Comparison of ENCODE assay signal across 22 mouse cellular contexts in genomic region chr14:34588005-34588404, GRCm38 (mm10). TPM values are rescaled to one million over a fixed set of nuclear protein-coding genes. Genes with fewer than 3 reads are reported as not detected.
DNase-seq lines count a peak whose midpoint lies in the region; ATAC-seq and TF ChIP-seq lines count a peak whose summit lies in the region.
"Had no signal": no experiment of that assay in that cellular context is flagged by ENCODE, and none has a peak within 500 bp of the region (broad histone marks: within the 10 kb centered on the region; RNA-seq: fewer than 3 reads in every experiment).

No protein-coding gene starts in this region.

- no peak for DNase-seq in heart, adult 9 months (ENCODE audit: low spot score in 2 of 2)
- DNase-seq in liver, adult 2 months (ENCODE audit: extremely low read depth, low read depth, low spot score): peak; percentile 92
- no peak for DNase-seq in liver, postnatal 0 days
- no peak for DNase-seq in limb, embryonic 10.5 days (ENCODE audit: low spot score)
- no peak for DNase-seq in right cerebral cortex, postnatal 4 days
- no peak for DNase-seq in left cerebral cortex, postnatal 10 days (ENCODE audit: extremely low spot score in 1 of 2, low spot score in 2 of 2)
- DNase-seq: cerebellum, adult 11-12 months; left cerebral cortex, postnatal 4 days; lung, postnatal 10 days; thymus, postnatal 25 days had no signal

- no peaks in the 10 kb centered on the region for H3K79me2 ChIP-seq in liver, adult 2 months (ENCODE audit: control insufficient read depth, insufficient read depth, low read length)

- H3K27ac ChIP-seq in heart, embryonic 13.5 days (replicated peaks): peak overlapping the region; percentile 96
- peak overlapping the region; percentile 52 for H3K27ac ChIP-seq in liver, adult 2 months (replicated peaks; ENCODE audit: insufficient read depth, low read depth, low read length)
- no peak overlapping the region for H3K27ac ChIP-seq in liver, postnatal 0 days (ENCODE audit: low read depth)
- 0 out of 2 replicates have a peak overlapping the region, but pooled peaks have one; percentile 15 for H3K27ac ChIP-seq in limb, embryonic 10.5 days
- H3K27ac ChIP-seq: embryonic facial prominence, embryonic 13.5 days; hindbrain, embryonic 12.5 days; liver, embryonic 14.5 days; stomach, embryonic 15.5 days had no signal

- H3K4me2 ChIP-seq in heart, embryonic 13.5 days: peak overlapping the region; percentile 81
- H3K4me2 ChIP-seq in liver, postnatal 0 days (ENCODE audit: low read depth, low read length): no peak overlapping the region
- H3K4me2 ChIP-seq: embryonic facial prominence, embryonic 13.5 days; hindbrain, embryonic 12.5 days; stomach, embryonic 15.5 days had no signal

- intact Hi-C loops in left cerebral cortex, postnatal 10 days (cut with DNase I): no loop called here

- peaks cover 76% of the 10 kb centered on the region for H3K4me1 ChIP-seq in heart, embryonic 13.5 days
- H3K4me1 ChIP-seq in liver, adult 2 months (ENCODE audit: control insufficient read depth, insufficient read depth, low read length): peaks cover 23% of the 10 kb centered on the region
- H3K4me1 ChIP-seq in liver, postnatal 0 days (ENCODE audit: insufficient read depth): peaks cover 3% of the 10 kb centered on the region; the same call in 1 of the 2 replicates
- H3K4me1 ChIP-seq in limb, embryonic 10.5 days: peaks cover 21% of the 10 kb centered on the region

- H3K4me3 ChIP-seq in heart, embryonic 13.5 days: peak overlapping the region; percentile 62
- H3K4me3 ChIP-seq in liver, adult 2 months (ENCODE audit: insufficient read depth, low read depth, low read length): no peak overlapping the region
- no peak overlapping the region for H3K4me3 ChIP-seq in liver, postnatal 0 days (ENCODE audit: low read depth, low read length)
- no peak overlapping the region for H3K4me3 ChIP-seq in limb, embryonic 10.5 days
- H3K4me3 ChIP-seq: embryonic facial prominence, embryonic 13.5 days; hindbrain, embryonic 12.5 days; megakaryocyte, embryonic 14.5 days; stomach, embryonic 15.5 days had no signal

- WGBS in heart, embryonic 13.5 days: 31% methylated on average over 5 of the region's 5 CpGs
- WGBS in liver, adult 2 months: 29% methylated on average over 5 of the region's 5 CpGs
- 57% methylated on average over 5 of the region's 5 CpGs for WGBS in liver, postnatal 0 days (ENCODE audit: insufficient replicate concordance)
- 76% methylated on average over 5 of the region's 5 CpGs for WGBS in limb, embryonic 10.5 days

- no peak for TF ChIP-seq POLR2A in liver, adult 2 months (IDR thresholded peaks at IDR 0.05; ENCODE audit: extremely low read depth, insufficient read depth, low read length)

- no peak for ATAC-seq in heart, embryonic 13.5 days (ENCODE audit: extremely low read depth, insufficient number of reproducible peaks, low FRiP score, low TSS enrichment)
- ATAC-seq in liver, postnatal 0 days: no peak

- H3K36me3 ChIP-seq in heart, embryonic 13.5 days: peaks cover 19% of the 10 kb centered on the region
- H3K36me3 ChIP-seq in liver, adult 2 months (ENCODE audit: control insufficient read depth, insufficient read depth, low read length): no peaks in the 10 kb centered on the region
- H3K36me3 ChIP-seq in liver, postnatal 0 days (replicated peaks; ENCODE audit: insufficient read depth, low read length): no peaks in the 10 kb centered on the region
- H3K36me3 ChIP-seq in limb, embryonic 10.5 days: no peaks in the 10 kb centered on the region
- H3K36me3 ChIP-seq: embryonic facial prominence, embryonic 13.5 days; hindbrain, embryonic 12.5 days; stomach, embryonic 15.5 days had no signal

- no peak for TF ChIP-seq CTCF in liver, adult 2 months (IDR thresholded peaks at IDR 0.05; ENCODE audit: low read depth, low read length)
- no peak for TF ChIP-seq CTCF in liver, postnatal 0 days (IDR thresholded peaks at IDR 0.05; ENCODE audit: low read depth)

- TF ChIP-seq EP300 in liver, postnatal 0 days (IDR thresholded peaks at IDR 0.05; ENCODE audit: low read depth): no peak

- H3K9ac ChIP-seq in heart, embryonic 13.5 days: peak overlapping the region; percentile 94
- peak overlapping the region; percentile 26; the same call in 1 of the 2 replicates for H3K9ac ChIP-seq in liver, adult 2 months (ENCODE audit: low read depth, low read length)
- H3K9ac ChIP-seq in liver, postnatal 0 days (replicated peaks): no peak overlapping the region
- H3K9ac ChIP-seq: embryonic facial prominence, embryonic 13.5 days; hindbrain, embryonic 12.5 days; liver, embryonic 14.5 days; stomach, embryonic 15.5 days had no signal

- H3K9me3 ChIP-seq in heart, embryonic 13.5 days: no peaks in the 10 kb centered on the region
- no peaks in the 10 kb centered on the region for H3K9me3 ChIP-seq in liver, postnatal 0 days (ENCODE audit: low read length)
- no peaks in the 10 kb centered on the region for H3K9me3 ChIP-seq in limb, embryonic 10.5 days (replicated peaks)
- H3K9me3 ChIP-seq: embryonic facial prominence, embryonic 13.5 days; hindbrain, embryonic 12.5 days; megakaryocyte, embryonic 14.5 days; stomach, embryonic 15.5 days had no signal

- H3K27me3 ChIP-seq in heart, embryonic 13.5 days (replicated peaks): no peaks in the 10 kb centered on the region
- H3K27me3 ChIP-seq in liver, adult 2 months (ENCODE audit: control insufficient read depth, insufficient read depth, low read length): no peaks in the 10 kb centered on the region
- H3K27me3 ChIP-seq in liver, postnatal 0 days (ENCODE audit: insufficient read depth, low read length): no peaks in the 10 kb centered on the region
- no peaks in the 10 kb centered on the region for H3K27me3 ChIP-seq in limb, embryonic 10.5 days (ENCODE audit: low read depth, poor library complexity, severe bottlenecking)
- H3K27me3 ChIP-seq: hindbrain, embryonic 12.5 days; stomach, embryonic 15.5 days had no signal

RNA-seq across cellular contexts. Expression of gene Ldb3, which starts 0.5 kb away (rescaled TPM):
- polyA plus RNA-seq in heart, embryonic 13.5 days (2015; fragmentation: Nextera tagmentation; extraction: Ambion mirVana): 226 and 249 TPM in 2 replicates
- total RNA-seq in liver, adult 2 months (2014; rRNA removed): 0.18 TPM in 1 of 2 replicates, not detected in the other
- 0.06 TPM in 2 replicates for polyA plus RNA-seq in liver, adult 2 months (2012; rRNA removed)
- polyA plus RNA-seq in liver, postnatal 0 days (2015; fragmentation: Nextera tagmentation; extraction: Ambion mirVana): 0.26 and 3.2 TPM in 2 replicates
- polyA plus RNA-seq in limb, embryonic 10.5 days (2016; fragmentation: Nextera tagmentation; extraction: Ambion mirVana): 0.11 and 0.48 TPM in 2 replicates
- total RNA-seq in left cerebral cortex, postnatal 10 days (2021): 1 to 10 TPM; 1.5 to 2.0 TPM
- total RNA-seq: common myeloid progenitor, adult 5-6 weeks; MEL had no signal

RNA-seq across cellular contexts. Expression of gene Opn4, which starts 11.9 kb away (rescaled TPM):
- 4.8 and 5.8 TPM in 2 replicates for polyA plus RNA-seq in heart, embryonic 13.5 days (2015; fragmentation: Nextera tagmentation; extraction: Ambion mirVana)
- total RNA-seq in liver, adult 2 months (2014; rRNA removed): not detected in 2 replicates
- polyA plus RNA-seq in liver, adult 2 months (2012; rRNA removed): not detected in 2 replicates
- not detected in 2 replicates for polyA plus RNA-seq in liver, postnatal 0 days (2015; fragmentation: Nextera tagmentation; extraction: Ambion mirVana)
- polyA plus RNA-seq in limb, embryonic 10.5 days (2016; fragmentation: Nextera tagmentation; extraction: Ambion mirVana): not detected in 2 replicates
- not detected for total RNA-seq in left cerebral cortex, postnatal 10 days (2021)
- total RNA-seq: common myeloid progenitor, adult 5-6 weeks; gastrocnemius, postnatal 14 days; layer of hippocampus, postnatal 10 days; left cerebral cortex, postnatal 4 days; MEL had no signal
- polyA plus RNA-seq: embryonic facial prominence, embryonic 13.5 days; hindbrain, embryonic 12.5 days; intestine, embryonic 14.5 days; liver, embryonic 14.5 days; neural tube, embryonic 14.5 days; stomach, embryonic 15.5 days had no signal

Comparison
In these comparisons a context has a peak if more than half of its experiments do, and no peak if none do; other contexts are left out.
1. RNA of gene Ldb3, which starts 0.5 kb away (polyA plus RNA-seq): 226 to 249 TPM in heart, embryonic 13.5 days; 0.11 to 0.48 TPM in limb, embryonic 10.5 days, 0.26 to 3.2 TPM in liver, postnatal 0 days and 0.06 TPM in liver, adult 2 months; every median in the first group is over 10 times any median in the second.